Mouse (Mus musculus) thymus, adult 2 months (tissue): Measurements from ENCODE around the gene Utrn.

Experiments
- CTCF ChIP-seq: fragments of 200-500 bp; IDR thresholded peaks from 2 replicates; pipeline ENCODE4 v1.5.1; 2012; ENCODE audit warnings: mild to moderate bottlenecking, control low read depth, low read length, moderate library complexity, borderline replicate concordance; ENCODE audit not compliant: control insufficient read depth, poor library complexity, insufficient read depth; ENCODE audit errors: extremely low read depth
- POLR2A ChIP-seq: fragments of 200-500 bp; IDR thresholded peaks from 2 replicates; pipeline ENCODE4 v1.6.1; 2012; ENCODE audit warnings: mild to moderate bottlenecking, low read length, control low read depth, moderate library complexity; ENCODE audit not compliant: control insufficient read depth, poor library complexity, insufficient read depth; ENCODE audit errors: extremely low read depth

DNA sequence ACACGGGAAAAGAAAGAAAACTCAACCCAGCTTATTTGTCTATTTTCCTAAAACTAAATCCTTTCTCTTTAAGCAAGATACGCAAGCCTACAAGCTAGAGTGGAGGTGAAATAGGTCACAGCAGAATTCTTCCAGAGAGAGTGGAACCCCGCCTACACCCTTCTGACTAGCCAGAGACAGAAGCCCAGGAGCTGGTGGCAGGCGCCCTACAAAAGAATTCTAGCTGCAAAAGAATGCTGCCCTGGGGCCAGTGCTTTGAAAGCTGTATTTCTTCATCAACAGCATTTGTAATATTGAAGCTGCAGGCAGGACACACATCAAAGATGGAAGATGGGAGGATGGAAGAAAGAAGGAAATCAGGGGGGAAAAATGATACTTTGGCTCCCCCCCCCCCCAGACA is 12.7 kb upstream of the Utrn start:
- no peak for TF ChIP-seq CTCF
- TF ChIP-seq POLR2A, result no peak
